In the genomic region with DNA sequence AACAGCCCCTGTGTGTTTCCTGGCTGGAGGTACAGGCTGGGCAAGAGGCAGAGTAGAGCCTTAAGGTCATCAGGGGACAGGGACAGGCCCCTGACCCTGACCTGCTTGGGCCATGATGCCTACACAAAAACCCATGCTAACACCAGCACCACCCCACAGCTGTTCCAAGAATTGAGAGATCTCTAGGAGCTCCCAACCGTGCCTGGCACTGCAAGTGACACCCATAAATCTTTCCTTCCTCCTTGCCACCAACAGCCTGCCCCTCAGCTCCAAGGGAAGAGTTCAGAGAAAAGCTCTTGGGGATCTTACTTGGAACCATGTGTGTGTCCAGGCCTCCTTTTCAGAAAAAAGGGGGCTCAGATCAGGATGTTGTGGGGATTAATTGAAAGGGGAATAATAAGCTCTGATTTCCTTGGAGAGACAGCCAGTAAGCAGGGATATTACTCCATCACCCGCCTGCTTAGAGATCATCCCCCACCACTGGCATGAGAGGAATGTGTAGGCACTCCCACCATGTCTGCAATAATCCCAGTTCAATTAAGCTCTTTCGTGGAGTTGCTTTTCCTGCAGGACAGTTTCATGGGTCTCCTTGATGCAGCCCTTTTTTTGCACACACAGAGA, we compare ENCODE assay signal across 12 mouse cellular contexts. TPM values are rescaled to one million over a fixed set of nuclear protein-coding genes. Genes with fewer than 3 reads are reported as not detected.
DNase-seq lines count a peak whose midpoint lies in the region; ATAC-seq and TF ChIP-seq lines count a peak whose summit lies in the region.
"Had no signal": no experiment of that assay in that cellular context is flagged by ENCODE, and none has a peak within 500 bp of the region (broad histone marks: within the 10 kb centered on the region; RNA-seq: fewer than 3 reads in every experiment).

No protein-coding gene starts in this region.

- H3K9ac ChIP-seq in heart, embryonic 13.5 days, result peak overlapping the region; percentile 17
- no peak overlapping the region for H3K9ac ChIP-seq in midbrain, embryonic 11.5 days (ENCODE audit: low read length)
- no peak overlapping the region for H3K9ac ChIP-seq in midbrain, embryonic 16.5 days (ENCODE audit: low read depth, low read length)
- H3K9ac ChIP-seq: lung, embryonic 14.5 days had no signal

- no peaks in the 10 kb centered on the region for H3K9me3 ChIP-seq in heart, embryonic 13.5 days
- no peaks in the 10 kb centered on the region for H3K9me3 ChIP-seq in midbrain, embryonic 11.5 days (ENCODE audit: control insufficient read depth, low read length)
- no peaks in the 10 kb centered on the region for H3K9me3 ChIP-seq in midbrain, embryonic 16.5 days (replicated peaks; ENCODE audit: control insufficient read depth, low read length, poor library complexity, severe bottlenecking)

- H3K4me3 ChIP-seq in heart, embryonic 13.5 days, result no peak overlapping the region
- H3K4me3 ChIP-seq in midbrain, embryonic 11.5 days (ENCODE audit: low read depth, low read length), result no peak overlapping the region
- H3K4me3 ChIP-seq in midbrain, embryonic 16.5 days (ENCODE audit: low read depth, low read length), result no peak overlapping the region

- no peak for DNase-seq in heart, adult 8-10 months (ENCODE audit: low spot score)
- DNase-seq in midbrain, embryonic 11.5 days (ENCODE audit: low spot score, missing footprints), result peak; percentile 72
- DNase-seq in brain, embryonic 14.5 days (ENCODE audit: low read depth), result peak; percentile 19
- no peak for DNase-seq in frontal cortex, postnatal 25 days (ENCODE audit: low spot score in 2 of 2)
- DNase-seq in ovary, postnatal 14 days (ENCODE audit: low spot score), result no peak
- DNase-seq: cerebellum, postnatal 10 days; gastrocnemius, postnatal 10 days; lung, embryonic 14.5 days; thymus, postnatal 14 days had no signal

- 21% methylated on average over 3 of the region's 3 CpGs for WGBS in heart, embryonic 13.5 days
- 19% methylated on average over 3 of the region's 3 CpGs for WGBS in midbrain, embryonic 11.5 days
- 14% methylated on average over 3 of the region's 3 CpGs for WGBS in midbrain, embryonic 16.5 days

- peak overlapping the region; percentile 10; the same call in 1 of the 2 replicates for H3K4me2 ChIP-seq in heart, embryonic 13.5 days
- H3K4me2 ChIP-seq in midbrain, embryonic 11.5 days, result no peak overlapping the region
- no peak overlapping the region for H3K4me2 ChIP-seq in midbrain, embryonic 16.5 days (ENCODE audit: low read length)
- H3K4me2 ChIP-seq: lung, embryonic 14.5 days had no signal

- 0 out of 2 replicates have a peak, but pooled peaks cover 5% of the 10 kb centered on the region for H3K36me3 ChIP-seq in heart, embryonic 13.5 days
- no peaks in the 10 kb centered on the region for H3K36me3 ChIP-seq in midbrain, embryonic 11.5 days (ENCODE audit: control insufficient read depth, insufficient read depth, low read length)
- H3K36me3 ChIP-seq in midbrain, embryonic 16.5 days (ENCODE audit: control insufficient read depth, insufficient read depth, low read length), result no peaks in the 10 kb centered on the region

- peak overlapping the region; percentile 75 for H3K27ac ChIP-seq in heart, embryonic 13.5 days (replicated peaks)
- no peak overlapping the region for H3K27ac ChIP-seq in midbrain, embryonic 11.5 days (ENCODE audit: low read depth, low read length)
- no peak overlapping the region for H3K27ac ChIP-seq in midbrain, embryonic 16.5 days (ENCODE audit: low read length)

- TF ChIP-seq CTCF in brain, embryonic 14.5 days (IDR thresholded peaks at IDR 0.05; ENCODE audit: borderline replicate concordance, extremely low read depth, insufficient read depth, insufficient read length), result no peak

- peaks cover 75% of the 10 kb centered on the region for H3K4me1 ChIP-seq in heart, embryonic 13.5 days
- 0 out of 2 replicates have a peak, but pooled peaks cover 2% of the 10 kb centered on the region for H3K4me1 ChIP-seq in midbrain, embryonic 11.5 days (ENCODE audit: control insufficient read depth, insufficient read depth, low read length)
- peaks cover 3% of the 10 kb centered on the region; the same call in 1 of the 2 replicates for H3K4me1 ChIP-seq in midbrain, embryonic 16.5 days (ENCODE audit: control insufficient read depth, insufficient read depth, low read length)

- TF ChIP-seq POLR2A in brain, embryonic 14.5 days (IDR thresholded peaks at IDR 0.05; ENCODE audit: borderline replicate concordance, extremely low read depth, insufficient read depth, insufficient read length, poor library complexity, severe bottlenecking), result no peak

- no peak for ATAC-seq in heart, embryonic 13.5 days (ENCODE audit: extremely low read depth, insufficient number of reproducible peaks, low FRiP score, low TSS enrichment)
- ATAC-seq in midbrain, embryonic 11.5 days (ENCODE audit: low FRiP score), result no peak
- no peak for ATAC-seq in midbrain, embryonic 16.5 days
- ATAC-seq in monocyte, adult 5-6 weeks (replicated peaks; ENCODE audit: insufficient number of reproducible peaks, low FRiP score, low TSS enrichment, poor library complexity, severe bottlenecking), result 0 out of 2 replicates have a peak, but pooled peaks have one; percentile 22

- no peaks in the 10 kb centered on the region for H3K27me3 ChIP-seq in heart, embryonic 13.5 days (replicated peaks)
- H3K27me3 ChIP-seq in midbrain, embryonic 11.5 days (ENCODE audit: control insufficient read depth, insufficient read depth, low read length), result no peaks in the 10 kb centered on the region
- no peaks in the 10 kb centered on the region for H3K27me3 ChIP-seq in midbrain, embryonic 16.5 days (ENCODE audit: control insufficient read depth, insufficient read depth, low read depth, low read length)

RNA-seq across cellular contexts. Expression of gene Cux1, which starts 44.3 kb away (rescaled TPM):
- 68.9 and 70.8 TPM in 2 replicates for polyA plus RNA-seq in heart, embryonic 13.5 days (2015; fragmentation: Nextera tagmentation; extraction: Ambion mirVana)
- total RNA-seq in heart, adult 8-10 months (2022), result 100 to 1,000 TPM in 1 of 4 experiments, 10 to 100 TPM in 3; 79.3 to 102 (median 88.5) TPM
- polyA plus RNA-seq in midbrain, embryonic 11.5 days (2014; fragmentation: Nextera tagmentation; extraction: Ambion mirVana), result 117 and 130 TPM in 2 replicates
- 109 and 117 TPM in 2 replicates for polyA plus RNA-seq in midbrain, embryonic 16.5 days (2015; fragmentation: Nextera tagmentation; extraction: Ambion mirVana)
- 73.3 and 92.0 TPM in 2 replicates for polyA plus RNA-seq in brain, embryonic 14.5 days (2012; rRNA removed)
- 61.3 to 96.3 TPM (median 79.9 TPM) in 3 replicates for total RNA-seq in monocyte, adult 5-6 weeks (2017)

Comparison
In these comparisons a context has a peak if more than half of its experiments do, and no peak if none do; other contexts are left out.
1. DNase-seq: peak in midbrain, embryonic 11.5 days (single experiment) and brain, embryonic 14.5 days (single experiment); none in heart, adult 8-10 months (single experiment), frontal cortex, postnatal 25 days (0 of 2) and ovary, postnatal 14 days (single experiment).